Mouse (Mus musculus) Patski (cell line): ENCODE data around the gene Pltp. TPM values are rescaled to one million over a fixed set of nuclear protein-coding genes. Genes with fewer than 3 reads are reported as not detected.
"Not testable (repeated sequence)": the region's sequence is repeated elsewhere in the genome, so short reads cannot be mapped to it uniquely, and the experiment has no call there.

Experiments
- ATAC-seq: fragments of 100-300 bp; one replicate; pipeline ENCODE4 v1.8.0; 2021
- CTCF ChIA-PET: fragments of 350-600 bp; sonication (Branson Sonifier 250); formaldehyde crosslinking; loops from one replicate; lab custom pipeline; 2022; ENCODE audit warnings: inconsistent platforms; lab: Charles Lee
- POLR2A ChIA-PET: fragments of 350-600 bp; sonication (Branson Sonifier 250); formaldehyde crosslinking; loops from one replicate; lab custom pipeline; 2022; ENCODE audit warnings: antibody characterized with exemption, inconsistent platforms; lab: Charles Lee
- DNase-seq: peaks from one replicate; pipeline ENCODE4 v3.0.0-alpha.2; 2011; ENCODE audit warnings: low read depth, low spot score
- H3K27me3 ChIP-seq: fragments of 371-371 bp; one replicate; pipeline ENCODE4 v1.5.1; 2021
- CTCF ChIP-seq: fragments of 100-300 bp; IDR thresholded peaks from one replicate; pipeline ENCODE4 v1.5.1; 2021
- in situ Hi-C: fragments of 300-500 bp; cut with MboI; formaldehyde crosslinking; loops from 3 replicates; pipeline ENCODE4 v1.11.1; 2018; ENCODE audit warnings: low pct_unique_long_range_greater_than_20kb, mixed read lengths
- polyA plus RNA-seq: library from polyadenylated mRNA; unstranded; gene quantifications from one replicate; pipeline ENCODE4 v1.2.3, GENCODE M21; 2021

The Pltp gene
- polyA plus RNA-seq, 1 experiment from 2014 or later: 9.4 TPM

DNA sequence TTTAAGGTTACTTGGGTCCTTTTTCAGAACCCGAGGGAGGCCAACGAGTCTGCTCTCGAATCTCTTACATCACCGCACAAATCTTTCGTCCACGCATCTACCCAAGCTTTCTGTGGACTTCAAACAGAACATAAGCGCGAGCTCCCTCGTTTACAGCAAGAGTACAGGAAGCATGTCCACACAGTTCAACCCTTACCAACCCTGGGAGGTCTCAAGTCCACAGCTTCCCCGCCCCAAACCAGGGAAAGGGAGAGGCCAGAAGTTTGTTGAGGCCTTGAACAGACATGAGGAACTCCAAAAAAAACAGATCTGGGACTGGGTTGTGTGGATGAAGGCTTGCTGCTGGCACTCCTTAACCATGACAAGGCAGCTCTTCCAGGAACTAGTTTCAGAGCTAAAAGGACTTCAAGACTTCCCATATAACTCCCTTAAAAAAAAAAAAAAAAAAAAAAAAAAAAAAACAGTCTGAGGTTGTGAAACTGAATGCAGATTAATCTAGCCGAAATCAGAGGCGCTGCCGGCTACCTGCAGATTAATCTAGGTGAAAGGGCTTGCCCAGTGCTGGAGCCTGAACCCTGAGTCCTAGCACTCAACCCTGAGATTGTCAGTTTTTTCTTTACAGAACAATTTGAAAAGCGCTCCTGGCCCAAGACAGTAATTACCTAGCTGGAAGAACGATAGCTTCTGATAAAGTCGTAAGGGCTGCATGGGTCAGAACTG lies 54.1 kb downstream of the Pltp start:
- ChIA-PET POLR2A (interaction anchor here (0.6 kb wide), 1 partner anchor 236 kb away, joined by 3 read pairs; no protein-coding TSS in a partner anchor), CTCF (interaction anchor here (1.2 to 5.7 kb wide), 4 partner anchors 10 to 64 kb away, joined by 3 to 53 read pairs (median 10); partner anchors contain the start of gene Ctsa)
- in situ Hi-C loops: no loop called here
- no peak for ATAC-seq
- no peak for DNase-seq
- no peak for TF ChIP-seq CTCF
- no peaks in the 10 kb centered on the region for H3K27me3 ChIP-seq

DNA sequence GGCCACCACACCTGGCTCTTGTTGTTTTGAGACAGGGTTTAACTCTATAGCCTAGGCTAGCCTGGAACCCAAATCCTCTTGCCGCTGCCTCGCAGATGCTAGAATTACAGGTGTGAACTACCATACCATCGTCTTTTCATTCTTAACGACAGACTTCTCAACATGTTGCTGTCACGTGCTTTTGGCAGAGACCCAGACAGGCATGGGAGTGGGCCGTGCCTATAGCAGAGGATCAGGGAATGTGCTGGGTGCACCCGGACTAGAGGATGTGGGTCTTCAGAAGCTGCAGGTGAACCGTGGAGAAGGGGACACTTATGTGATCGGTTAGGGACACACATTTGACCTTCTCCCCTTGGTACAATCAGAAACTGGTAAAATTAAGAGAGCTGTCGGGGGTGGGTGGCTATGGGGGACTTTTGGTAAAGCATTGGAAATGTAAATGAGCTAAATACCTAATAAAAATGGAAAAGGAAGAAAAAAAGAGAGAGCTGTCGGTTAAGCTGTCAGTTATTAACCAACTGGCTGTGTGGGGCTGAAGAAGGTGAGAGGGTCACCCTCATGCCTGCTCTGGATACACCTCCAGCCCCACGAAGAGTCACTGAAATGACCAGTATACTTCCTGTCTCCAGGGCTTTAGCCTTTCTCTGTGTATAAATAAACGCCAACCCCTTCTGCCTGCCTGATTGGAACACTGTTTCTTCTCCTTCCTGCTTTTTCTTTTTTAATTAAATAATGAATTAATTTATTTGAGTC lies 57.1 kb downstream of the Pltp start:
- no peak for TF ChIP-seq CTCF
- ChIA-PET CTCF (no interaction called here), POLR2A (no interaction called here)
- in situ Hi-C loops: no loop called here
- DNase-seq: no peak
- no peaks in the 10 kb centered on the region for H3K27me3 ChIP-seq
- ATAC-seq: no peak

- in situ Hi-C loops, H3K27me3 ChIP-seq, DNase-seq, ATAC-seq, POLR2A ChIA-PET: not testable (repeated sequence)
- CTCF ChIA-PET: interaction anchor here (1.0 to 1.5 kb wide), 3 partner anchors 9 to 27 kb away, joined by 3 to 5 read pairs (median 4); no protein-coding TSS in a partner anchor
These were observed 59.0 kb downstream of the Pltp start for GRCm38 (mm10) chr2:164798554-164798953.

DNA sequence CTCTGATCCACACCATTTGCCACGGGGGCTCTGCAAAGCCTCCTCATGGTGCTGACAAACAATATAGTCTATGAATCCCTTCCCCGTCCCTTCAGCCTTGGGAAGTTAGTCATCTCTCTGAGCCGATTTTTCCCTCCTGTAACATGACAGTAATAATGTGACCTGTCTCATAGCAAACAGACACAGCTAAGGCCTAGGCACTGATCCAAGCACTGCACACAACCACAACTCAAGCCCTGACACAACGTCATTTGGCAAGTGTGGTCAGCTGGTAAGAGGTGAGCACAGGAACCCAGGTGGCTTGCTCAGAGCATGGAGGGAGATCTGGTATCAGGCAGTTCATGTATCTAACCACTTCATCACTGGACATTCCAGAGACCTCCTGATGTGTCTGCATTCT lies 61.6 kb downstream of the Pltp start:
- ChIA-PET POLR2A (no interaction called here), CTCF (interaction anchor here (1.0 kb wide), 1 partner anchor 66 kb away, joined by 3 read pairs; no protein-coding TSS in a partner anchor)
- in situ Hi-C loops: no loop called here
- no peaks in the 10 kb centered on the region for H3K27me3 ChIP-seq
- ATAC-seq: no peak
- DNase-seq: no peak
- no peak for TF ChIP-seq CTCF

GRCm38 (mm10) chr2:164794293-164794692 lies 63.2 kb downstream of the Pltp start:
- ATAC-seq: no peak
- DNase-seq: peak; percentile 58
- POLR2A ChIA-PET: interaction anchor here (0.6 to 1.1 kb wide), 2 partner anchors 11 to 24 kb away, joined by 3 to 5 read pairs; no protein-coding TSS in a partner anchor
- CTCF ChIA-PET: interaction anchor here (0.6 to 2.9 kb wide), 15 partner anchors 9 to 73 kb away, joined by 3 to 53 read pairs (median 4); partner anchors contain the start of genes Acot8, Snx21, Tnnc2 and Zswim3
- in situ Hi-C loops: no loop called here
- no peak for TF ChIP-seq CTCF
- H3K27me3 ChIP-seq: no peaks in the 10 kb centered on the region

- in situ Hi-C loops: no loop called here
- no peaks in the 10 kb centered on the region for H3K27me3 ChIP-seq
- ChIA-PET POLR2A (interaction anchor here (0.6 to 2.1 kb wide), 3 partner anchors 11 to 23 kb away, joined by 3 to 5 read pairs (median 5); no protein-coding TSS in a partner anchor), CTCF (interaction anchor here (0.6 to 2.9 kb wide), 16 partner anchors 8 to 116 kb away, joined by 3 to 53 read pairs (median 4); partner anchors contain the start of genes Acot8, Snx21, Tnnc2 and Zswim3)
- no peak for DNase-seq
- ATAC-seq: no peak
- TF ChIP-seq CTCF: no peak
These were observed 63.7 kb downstream of the Pltp start for GRCm38 (mm10) chr2:164793772-164794171.

GRCm38 (mm10) chr2:164793236-164793635 lies 64.3 kb downstream of the Pltp start:
- no peaks in the 10 kb centered on the region for H3K27me3 ChIP-seq
- ChIA-PET POLR2A (interaction anchor here (2.1 kb wide), 1 partner anchor 21 kb away, joined by 5 read pairs; no protein-coding TSS in a partner anchor), CTCF (interaction anchor here (0.9 to 2.9 kb wide), 11 partner anchors 8 to 117 kb away, joined by 3 to 53 read pairs (median 4); partner anchors contain the start of genes Acot8, Snx21, Tnnc2 and Zswim3)
- ATAC-seq (peak; percentile 53), DNase-seq (no peak)
- no peak for TF ChIP-seq CTCF
- in situ Hi-C loops: no loop called here

DNA sequence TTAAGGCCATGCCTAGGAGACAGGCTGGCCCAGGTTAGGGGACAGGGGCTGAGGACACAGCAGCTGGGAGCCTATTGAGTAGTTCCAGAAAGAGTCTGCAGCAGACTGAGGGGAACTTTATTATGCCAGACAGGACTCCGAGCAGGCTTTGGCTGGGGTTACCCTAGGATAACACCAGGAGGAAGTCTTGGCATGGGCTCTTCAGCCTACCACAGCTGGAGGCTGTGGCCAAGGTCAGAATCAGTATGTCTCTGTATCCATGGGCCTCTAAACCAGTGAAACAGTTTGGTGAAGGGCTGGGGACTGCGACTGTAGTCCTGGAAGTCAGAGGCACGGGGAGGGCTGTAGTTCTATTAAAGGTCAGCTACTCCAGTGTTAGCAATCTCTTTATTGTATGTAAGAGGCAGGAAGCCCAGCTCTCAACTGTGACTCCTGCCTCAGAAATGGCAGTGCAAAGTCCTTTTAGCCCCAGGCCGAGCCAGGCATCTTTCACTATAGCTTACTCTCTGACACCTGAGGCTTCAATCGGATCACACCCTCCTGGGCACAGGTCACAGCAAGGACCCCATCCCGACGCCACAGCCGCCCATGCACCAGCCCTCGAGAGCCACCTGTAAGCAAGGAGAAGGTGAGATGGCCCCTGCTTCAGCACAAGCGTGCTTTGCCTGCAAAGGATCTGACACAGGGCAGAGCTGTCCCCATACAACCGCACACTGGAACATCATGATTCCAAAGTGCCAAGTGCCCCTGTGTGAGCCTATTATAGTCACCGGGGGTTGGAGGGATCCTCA lies 64.9 kb downstream of the Pltp start:
- POLR2A ChIA-PET: interaction anchor here (0.6 to 2.1 kb wide), 3 partner anchors 13 to 340 kb away, joined by 3 to 5 read pairs (median 5); partner anchors contain the start of gene Tnnc2
- DNase-seq: no peak
- CTCF ChIA-PET: interaction anchor here (0.9 to 2.9 kb wide), 7 partner anchors 11 to 117 kb away, joined by 3 to 53 read pairs (median 4); partner anchors contain the start of genes Acot8, Tnnc2 and Zswim3
- no peak for ATAC-seq
- in situ Hi-C loops: no loop called here
- H3K27me3 ChIP-seq: no peaks in the 10 kb centered on the region
- no peak for TF ChIP-seq CTCF

DNA sequence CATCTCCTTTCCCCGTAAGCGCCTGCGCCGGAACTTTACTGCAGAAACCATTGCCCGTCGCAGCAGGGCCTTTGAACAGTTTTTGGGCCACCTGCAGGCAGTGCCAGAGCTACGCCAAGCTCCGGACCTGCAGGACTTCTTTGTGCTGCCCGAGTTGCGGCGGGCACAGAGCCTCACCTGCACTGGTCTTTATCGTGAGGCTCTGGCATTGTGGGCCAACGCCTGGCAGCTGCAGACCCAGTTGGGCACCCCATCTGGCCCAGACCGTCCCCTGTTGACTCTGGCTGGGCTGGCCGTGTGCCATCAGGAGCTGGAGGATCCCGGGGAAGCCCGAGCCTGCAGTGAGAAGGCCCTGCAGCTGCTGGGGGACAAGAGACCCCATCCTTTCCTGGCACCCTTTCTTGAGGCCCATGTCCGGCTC lies 65.7 kb downstream of the Pltp start:
- no peak for ATAC-seq
- TF ChIP-seq CTCF: no peak
- no peak for DNase-seq
- H3K27me3 ChIP-seq: no peaks in the 10 kb centered on the region
- in situ Hi-C loops: no loop called here
- CTCF ChIA-PET: no interaction called here
- POLR2A ChIA-PET: interaction anchor here (2.1 kb wide), 1 partner anchor 20 kb away, joined by 5 read pairs; no protein-coding TSS in a partner anchor
